Mouse (Mus musculus) midbrain, postnatal 0 days (tissue): ENCODE results near the gene Herc1. TPM values are rescaled to one million over a fixed set of nuclear protein-coding genes. Genes with fewer than 3 reads are reported as not detected.
A peak's percentile ranks its signal among the peaks of the same experiment; 100 is the strongest.

Source experiments
- ATAC-seq: fragments of 200-750 bp; cut with Nextera tagmentation; 2 replicates; pipeline ENCODE4 v1.8.0; 2017; ENCODE audit warnings: moderate number of reproducible peaks, mild to moderate bottlenecking, moderate TSS enrichment, moderate library complexity; ENCODE audit not compliant: low FRiP score
- DNase-seq: peaks from one replicate; pipeline ENCODE4 v3.0.0-alpha.2; 2015; ENCODE audit warnings: low spot score
- H3K27ac ChIP-seq: fragments of 300-500 bp; sonication (generic); 2 replicates; pipeline ENCODE4 v1.5.1; 2014; ENCODE audit warnings: low read depth, mild to moderate bottlenecking, low read length, mixed read lengths
- H3K27me3 ChIP-seq: fragments of 300-500 bp; sonication (generic); 2 replicates; pipeline ENCODE4 v1.6.1; 2014; ENCODE audit warnings: low read length, control low read depth, mixed read lengths; ENCODE audit not compliant: insufficient read depth
- H3K36me3 ChIP-seq: fragments of 300-500 bp; sonication (generic); 2 replicates; pipeline ENCODE4 v1.6.1; 2014; ENCODE audit warnings: low read length, control low read depth, mixed read lengths; ENCODE audit not compliant: insufficient read depth
- H3K4me1 ChIP-seq: fragments of 300-500 bp; sonication (generic); 2 replicates; pipeline ENCODE4 v1.6.1; 2014; ENCODE audit warnings: mild to moderate bottlenecking, control low read depth, antibody characterized with exemption, low read length, mixed read lengths; ENCODE audit not compliant: insufficient read depth
- H3K4me2 ChIP-seq: fragments of 300-500 bp; sonication (generic); 2 replicates; pipeline ENCODE4 v1.6.1; 2014; ENCODE audit warnings: low read depth, mild to moderate bottlenecking, low read length, mixed read lengths; ENCODE audit not compliant: poor library complexity, severe bottlenecking
- H3K4me3 ChIP-seq: fragments of 300-500 bp; sonication (generic); 2 replicates; pipeline ENCODE4 v1.5.1; 2014; ENCODE audit warnings: low read depth, mild to moderate bottlenecking, low read length, moderate library complexity
- H3K9ac ChIP-seq: fragments of 300-500 bp; sonication (generic); replicated peaks from 2 replicates; pipeline ENCODE4 v1.6.1; 2014; ENCODE audit warnings: mild to moderate bottlenecking, low read length, moderate library complexity, mixed read lengths; ENCODE audit not compliant: poor library complexity, severe bottlenecking
- H3K9me3 ChIP-seq: fragments of 300-500 bp; sonication (generic); 2 replicates; pipeline ENCODE4 v1.6.1; 2016; ENCODE audit warnings: low read length, control low read depth
- CTCF ChIP-seq: IDR thresholded peaks from 2 replicates; pipeline ENCODE4 v1.5.1; 2016; ENCODE audit warnings: antibody characterized with exemption, mild to moderate bottlenecking
- WGBS: fragments of 180-500 bp; shearing (Covaris S2); extraction: QIAGEN DNeasy Blood & Tissue Kit; methylation state at CpG from one replicate; pipeline ENCODE4 v1.1.7; 2014; 5-methylcytosine and 5-hydroxymethylcytosine counted together
- polyA plus RNA-seq: library from polyadenylated mRNA; unstranded; fragments of >200 nt; fragmentation: Nextera tagmentation; extraction: Ambion mirVana; gene quantifications from 2 replicates; pipeline ENCODE4 v1.2.1, GENCODE M21; 2015
- total RNA-seq: library from RNA; depleted of rRNA; stranded (reverse); fragments of >200 nt; gene quantifications from 2 replicates; pipeline ENCODE4 v1.2.3, GENCODE M21; 2014; rRNA removed

Gene Herc1
- total RNA-seq (114 and 124 TPM in 2 replicates), polyA plus RNA-seq (27.9 and 32.9 TPM in 2 replicates)

DNA sequence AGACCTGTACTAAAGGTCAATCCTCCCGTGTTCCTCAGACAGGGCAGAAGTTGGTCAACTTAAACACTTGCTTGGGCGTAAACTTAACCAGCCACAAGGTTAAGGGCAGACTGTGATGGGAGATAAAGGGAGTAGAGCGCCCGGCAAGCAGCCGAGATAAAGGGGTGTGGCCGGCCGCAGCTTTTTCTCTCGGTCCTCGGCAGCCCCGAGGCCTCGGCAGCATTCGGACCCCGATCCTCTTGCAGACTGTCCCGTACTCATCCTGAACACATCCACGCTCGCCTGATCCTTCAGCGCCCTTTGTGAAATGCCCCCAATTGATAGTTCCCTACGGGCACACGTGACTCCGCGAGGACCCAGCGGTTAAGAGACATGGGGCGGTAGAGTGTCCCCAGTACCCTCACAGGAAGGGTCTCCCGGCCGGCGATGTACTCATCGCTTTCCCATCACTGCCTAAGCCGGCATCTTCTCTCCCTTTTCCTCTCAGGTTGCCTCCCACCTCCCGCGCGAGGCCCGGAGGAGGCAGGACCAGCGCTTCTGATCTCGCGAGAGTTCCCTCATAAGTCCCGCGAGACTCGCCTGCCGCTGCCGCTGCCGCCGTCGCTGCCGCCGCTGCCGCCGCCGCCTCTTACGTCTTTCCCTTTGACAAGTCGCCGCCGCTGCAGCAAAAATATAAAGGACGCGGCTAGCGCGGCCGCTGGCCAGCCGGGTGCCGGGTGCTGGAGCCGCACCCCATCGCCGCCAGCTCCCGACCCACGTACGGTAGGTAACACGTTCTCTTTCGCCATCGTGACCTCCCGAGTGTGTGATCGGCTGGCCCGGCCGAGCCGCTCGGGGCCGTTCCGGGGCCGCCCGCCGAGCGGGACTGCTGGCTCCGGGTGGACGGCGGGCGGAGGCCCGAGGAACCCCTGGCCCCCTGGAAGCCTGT is at the start of gene Herc1:
TSS of gene Herc1 (plus strand) at position 591 of the 928 bp plus-strand sequence.
- under 1% methylated on average over 85 of the region's 85 CpGs for WGBS
- peak within 1 kb of the TSS; percentile 78 for H3K4me2 ChIP-seq
- DNase-seq, result peak; percentile 98
- peak within 1 kb of the TSS; percentile 99 for H3K4me3 ChIP-seq
- H3K4me1 ChIP-seq, result 0 out of 2 replicates have a peak, but pooled peaks cover 3% of the 10 kb centered on the region
- no peak for TF ChIP-seq CTCF
- peak; percentile 93 for ATAC-seq
- no peaks in the 10 kb centered on the region for H3K27me3 ChIP-seq
- no peaks in the 10 kb centered on the region for H3K9me3 ChIP-seq
- peak within 1 kb of the TSS; percentile 99 for H3K27ac ChIP-seq
- peak within 1 kb of the TSS; percentile 100 for H3K9ac ChIP-seq
- no peaks in the 10 kb centered on the region for H3K36me3 ChIP-seq

DNA sequence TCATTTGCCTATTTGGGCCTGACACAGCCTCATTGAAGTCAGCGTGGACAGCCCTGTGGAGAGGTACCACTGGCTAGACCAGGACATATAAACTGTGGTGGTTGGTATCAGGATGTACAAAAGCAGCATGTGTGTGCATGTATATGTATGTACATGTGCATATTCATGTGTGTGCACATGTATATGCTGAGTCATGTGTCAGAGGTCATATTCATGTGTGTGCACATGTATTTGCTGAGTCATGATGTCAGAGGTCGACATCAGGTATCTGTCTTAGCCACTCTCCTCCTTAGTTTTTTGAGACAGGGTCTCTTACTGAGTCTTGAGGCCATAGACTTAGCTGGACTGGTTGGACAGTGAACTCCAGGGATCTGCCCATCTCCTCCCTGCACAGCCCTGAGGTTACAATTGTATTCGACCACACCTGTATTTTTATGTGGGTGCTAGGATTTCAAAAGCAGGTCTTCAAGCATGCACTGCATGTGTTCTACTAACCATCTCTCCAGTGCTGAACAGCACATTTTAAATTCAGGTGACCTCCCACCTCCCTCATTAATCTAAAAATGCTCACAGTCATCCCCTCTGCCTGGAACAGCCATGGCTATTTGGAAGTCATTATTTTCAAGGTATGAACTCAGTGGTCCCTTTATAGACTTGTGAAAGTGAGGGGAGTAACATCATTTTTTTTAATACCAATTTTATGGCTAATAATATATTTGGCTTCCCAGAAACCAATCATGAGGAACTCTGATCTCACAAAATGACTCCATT is 45.7 kb upstream of the Herc1 start:
- Histone ChIP-seq H3K27ac (peak overlapping the region; percentile 68; the same call in 1 of the 2 replicates), H3K36me3 (no peaks in the 10 kb centered on the region), H3K4me1 (peaks cover 8% of the 10 kb centered on the region; the same call in 1 of the 2 replicates), H3K4me2 (0 out of 2 replicates have a peak overlapping the region, but pooled peaks have one; percentile 50), H3K27me3 (no peaks in the 10 kb centered on the region), H3K9me3 (no peaks in the 10 kb centered on the region), H3K4me3 (no peak overlapping the region), H3K9ac (no peak overlapping the region)
- DNase-seq (no peak), ATAC-seq (no peak)
- WGBS, result 89% methylated on average over 3 of the region's 3 CpGs
- TF ChIP-seq CTCF, result no peak

GRCm38 (mm10) chr9:66305121-66306112 is 44.8 kb upstream of the Herc1 start:
- Histone ChIP-seq H3K36me3 (no peaks in the 10 kb centered on the region), H3K27ac (peak overlapping the region; percentile 68), H3K27me3 (no peaks in the 10 kb centered on the region), H3K4me1 (peaks cover 8% of the 10 kb centered on the region; the same call in 1 of the 2 replicates), H3K9ac (peak overlapping the region; percentile 48), H3K9me3 (no peaks in the 10 kb centered on the region), H3K4me2 (peak overlapping the region; percentile 50), H3K4me3 (peak overlapping the region; percentile 27)
- 38% methylated on average over 25 of the region's 25 CpGs for WGBS
- ATAC-seq, result peak; percentile 56; the same call in 1 of the 2 replicates
- peak; percentile 56 for DNase-seq
- no peak for TF ChIP-seq CTCF

GRCm38 (mm10) chr9:66306414-66306813 is 43.8 kb upstream of the Herc1 start:
- H3K27ac ChIP-seq, result no peak overlapping the region
- H3K36me3 ChIP-seq, result no peaks in the 10 kb centered on the region
- H3K4me1 ChIP-seq, result peaks cover 8% of the 10 kb centered on the region; the same call in 1 of the 2 replicates
- no peaks in the 10 kb centered on the region for H3K27me3 ChIP-seq
- H3K4me3 ChIP-seq, result no peak overlapping the region
- WGBS, result 84% methylated on average over 3 of the region's 3 CpGs
- TF ChIP-seq CTCF, result no peak
- no peak overlapping the region for H3K9ac ChIP-seq
- H3K4me2 ChIP-seq, result no peak overlapping the region
- H3K9me3 ChIP-seq, result no peaks in the 10 kb centered on the region
- ATAC-seq (no peak), DNase-seq (no peak)

DNA sequence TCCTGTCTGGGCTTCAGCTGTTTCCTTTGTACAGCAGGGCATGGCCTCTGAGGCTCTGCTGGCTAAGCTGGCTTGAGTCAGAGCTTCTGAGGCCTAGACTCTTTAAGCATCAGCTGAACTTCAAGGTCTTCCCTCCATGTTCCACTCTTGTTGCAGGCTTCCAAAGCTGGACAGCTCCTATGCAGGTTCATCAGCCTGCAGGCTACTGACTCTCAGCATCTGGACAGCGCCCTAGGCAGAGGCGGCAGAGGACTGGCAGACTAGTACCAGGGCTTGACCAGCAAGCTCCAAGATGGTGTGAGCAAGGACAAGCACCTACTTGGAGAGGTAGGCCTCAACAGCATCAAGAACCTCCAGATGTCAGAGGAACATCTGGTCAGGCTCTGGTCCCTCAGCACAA is 42.9 kb upstream of the Herc1 start:
- ATAC-seq (no peak), DNase-seq (no peak)
- no peak overlapping the region for H3K27ac ChIP-seq
- peaks cover 8% of the 10 kb centered on the region; the same call in 1 of the 2 replicates for H3K4me1 ChIP-seq
- no peaks in the 10 kb centered on the region for H3K9me3 ChIP-seq
- no peak overlapping the region for H3K4me2 ChIP-seq
- H3K36me3 ChIP-seq, result no peaks in the 10 kb centered on the region
- TF ChIP-seq CTCF, result no peak
- 47% methylated on average over 2 of the region's 2 CpGs for WGBS
- no peaks in the 10 kb centered on the region for H3K27me3 ChIP-seq
- no peak overlapping the region for H3K9ac ChIP-seq
- H3K4me3 ChIP-seq, result no peak overlapping the region
